Mouse (Mus musculus) natural killer cell, adult 2 months (primary cell): Measurements from ENCODE around the gene Muc3a.

Experiments
- DNase-seq, 2 experiments: peaks; one replicate each; pipeline ENCODE4 v3.0.0; 2022; ENCODE audit warnings: low spot score in 2 of 2

Muc3a gene

DNA sequence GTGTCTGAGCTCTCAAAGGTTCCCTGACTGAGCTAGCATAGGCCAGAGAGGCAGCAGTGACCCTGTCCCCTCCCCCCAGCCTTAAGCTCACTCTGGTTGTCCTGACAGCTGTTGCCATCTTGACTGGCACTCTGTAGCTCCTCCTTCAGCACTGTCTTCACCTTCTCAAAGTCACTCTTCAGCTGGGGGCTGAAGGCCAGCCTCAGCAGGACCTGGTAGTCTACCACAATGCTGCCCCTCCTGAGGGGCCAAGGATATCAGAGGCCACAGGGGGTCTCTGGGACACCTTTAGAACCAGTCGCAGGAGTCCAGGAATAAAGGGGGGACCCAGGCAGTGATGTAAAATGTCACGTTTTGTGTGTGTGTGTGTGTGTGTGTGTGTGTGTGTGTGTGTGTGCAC, at the start of gene Muc3a:
Gene Muc3a, minus strand, starts transcription at position 101 of the 400 bp plus-strand sequence.
- DNase-seq = no peak

DNA sequence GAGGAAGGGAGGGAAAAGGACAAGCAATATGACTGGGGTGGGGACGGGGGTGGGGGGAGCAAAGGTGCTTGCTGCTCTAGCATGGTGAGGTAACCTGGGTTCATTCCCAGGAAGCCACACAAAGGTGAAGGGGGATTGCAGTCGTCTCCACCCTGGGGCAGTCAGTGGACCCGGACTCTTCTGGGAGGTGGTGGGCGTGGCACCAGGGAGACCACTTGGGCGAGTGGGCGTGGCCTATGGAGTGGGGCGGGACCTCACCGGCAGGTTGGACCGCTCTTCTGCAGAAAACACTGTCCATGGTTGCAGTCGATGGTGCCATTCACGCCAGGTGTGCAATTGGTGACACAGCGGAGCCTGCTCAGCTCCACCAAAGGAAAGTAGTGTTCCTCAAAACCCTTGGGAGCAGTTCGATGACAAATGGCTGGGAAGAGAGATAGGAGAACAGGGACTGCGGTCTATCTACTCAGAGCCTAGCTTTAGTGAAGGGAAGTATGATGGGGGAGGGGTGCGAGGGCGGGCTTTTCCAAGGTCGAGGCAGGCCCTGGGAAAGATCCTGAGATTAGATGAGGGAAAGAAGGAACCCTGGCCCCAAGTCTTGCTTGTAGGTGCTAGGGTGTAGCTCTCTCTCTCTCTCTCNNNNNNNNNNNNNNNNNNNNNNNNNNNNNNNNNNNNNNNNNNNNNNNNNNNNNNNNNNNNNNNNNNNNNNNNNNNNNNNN, 917 bp downstream of the Muc3a start:
- DNase-seq = no peak

DNA sequence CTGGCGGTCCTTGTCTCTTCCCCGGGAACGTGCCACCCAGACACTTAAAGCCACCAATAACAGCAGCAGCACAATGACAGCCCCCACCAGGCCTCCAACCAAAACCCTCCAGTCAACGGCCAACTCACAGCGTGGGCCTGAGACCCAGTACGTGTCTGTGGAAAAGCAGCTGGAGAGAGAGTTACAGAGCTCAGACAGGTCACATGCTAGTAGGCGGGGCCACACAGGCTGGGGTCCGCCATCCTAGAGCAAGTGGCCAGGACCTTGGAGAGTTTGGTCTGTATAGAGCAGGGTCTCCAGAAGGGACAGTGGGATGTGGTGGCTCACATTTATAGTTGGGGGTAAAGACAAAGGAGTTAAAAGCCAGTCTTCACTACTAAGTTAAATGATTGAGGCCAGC, 1.5 kb downstream of the Muc3a start:
- DNase-seq = no peak

DNA sequence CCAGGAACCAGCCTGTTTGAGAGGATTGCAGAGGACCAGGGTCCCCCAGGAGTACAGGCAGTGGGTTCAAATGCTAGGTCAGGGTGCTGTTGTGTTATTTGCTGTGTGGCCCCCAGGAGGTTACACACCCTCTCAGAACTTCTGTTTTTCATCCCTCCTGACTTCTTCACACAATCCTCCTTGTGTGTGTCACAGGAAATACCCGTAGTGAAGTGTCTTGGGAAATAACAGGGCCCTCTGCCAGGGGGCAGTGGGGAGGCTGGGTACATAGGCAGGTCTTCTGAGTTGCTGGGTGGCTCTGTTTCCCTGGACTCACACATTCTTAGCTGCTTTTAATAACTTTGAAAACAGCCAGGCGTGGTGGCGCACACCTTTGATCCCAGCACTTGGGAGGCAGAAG, 6.9 kb downstream of the Muc3a start:
- DNase-seq = no peak

DNA sequence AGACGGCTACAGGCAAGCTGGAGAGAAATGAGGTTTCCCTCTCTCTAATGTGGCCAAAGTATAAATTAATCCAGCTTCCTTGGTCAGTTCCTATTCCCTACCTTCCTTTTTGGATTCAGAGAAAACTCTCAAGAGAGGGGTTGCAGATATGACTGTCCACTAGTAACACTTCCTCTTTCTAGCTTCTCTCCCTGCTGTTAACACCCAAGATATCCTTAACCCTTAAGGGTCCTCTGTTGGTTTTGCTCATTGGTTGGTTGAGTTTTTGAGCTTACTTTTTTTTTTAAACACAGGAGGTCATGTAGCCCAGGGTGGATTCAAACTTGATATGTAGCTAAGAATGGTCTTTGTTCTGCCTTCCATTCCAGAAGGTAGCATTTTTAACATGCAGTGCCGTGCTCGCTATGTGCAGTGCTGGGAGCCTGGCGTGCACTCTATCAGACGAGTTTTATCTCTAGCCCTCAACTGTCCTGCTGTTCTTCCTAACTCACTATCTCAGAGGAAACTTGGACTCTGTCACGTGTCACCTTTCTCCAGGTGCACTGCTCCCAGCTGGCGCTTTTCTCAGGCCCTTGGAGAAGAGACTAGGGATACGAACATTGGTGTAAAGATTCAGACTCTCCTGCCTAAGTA, 17.6 kb downstream of the Muc3a start:
- DNase-seq = no peak

DNA sequence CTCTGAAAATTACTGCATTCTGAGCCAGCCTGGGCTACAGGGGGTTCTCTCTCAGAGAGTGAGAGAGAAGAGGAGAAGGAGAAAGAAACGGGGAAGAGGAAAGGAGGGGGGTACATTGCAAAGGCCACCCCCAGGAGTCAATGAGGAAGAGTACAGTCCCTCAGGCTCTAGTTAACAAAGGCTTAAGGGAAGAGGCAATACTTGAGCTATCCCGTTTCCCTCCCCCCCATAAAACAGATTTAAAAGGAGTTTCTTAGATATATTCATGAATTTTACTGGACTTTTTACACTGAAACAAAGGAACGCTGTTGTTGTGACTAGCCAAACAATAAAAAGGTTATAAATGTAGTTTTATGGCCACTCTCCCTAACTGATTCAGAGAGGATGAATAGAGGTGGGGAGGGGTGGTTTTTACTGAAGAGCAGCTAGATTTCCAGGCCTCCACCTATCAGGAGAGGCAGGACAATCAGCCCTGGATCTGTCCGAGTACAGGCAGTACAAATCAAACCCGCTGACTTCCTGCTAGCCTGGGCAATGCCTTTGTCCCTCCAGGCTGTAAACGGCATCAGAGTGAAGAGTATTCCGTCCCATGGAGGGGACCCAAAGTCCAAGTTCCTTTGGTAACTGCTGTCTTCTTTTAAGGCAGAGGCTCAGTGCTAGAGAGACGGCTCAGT, 18.8 kb downstream of the Muc3a start:
- DNase-seq = no peak

DNA sequence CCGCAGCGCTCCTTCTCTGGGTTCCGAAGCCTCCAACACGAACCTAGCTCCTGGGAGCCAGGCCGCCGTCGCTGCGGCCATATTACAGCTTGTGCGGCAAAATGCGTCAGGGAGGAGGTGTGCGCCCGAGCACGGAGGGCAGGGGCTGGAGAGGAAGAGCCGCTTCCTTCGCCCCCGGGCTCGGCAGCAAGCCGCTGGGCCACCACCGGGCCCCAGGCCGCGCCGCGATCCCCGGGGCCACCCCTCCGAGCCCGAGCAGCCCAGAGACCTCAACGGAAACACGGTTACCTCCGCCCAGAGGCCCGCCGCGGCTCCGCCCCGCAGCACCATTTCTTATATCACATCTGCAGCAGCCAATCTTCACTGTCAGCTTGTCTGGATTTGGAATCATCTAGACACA, 22.9 kb downstream of the Muc3a start:
- DNase-seq = peak; percentile 24 to 39

DNA sequence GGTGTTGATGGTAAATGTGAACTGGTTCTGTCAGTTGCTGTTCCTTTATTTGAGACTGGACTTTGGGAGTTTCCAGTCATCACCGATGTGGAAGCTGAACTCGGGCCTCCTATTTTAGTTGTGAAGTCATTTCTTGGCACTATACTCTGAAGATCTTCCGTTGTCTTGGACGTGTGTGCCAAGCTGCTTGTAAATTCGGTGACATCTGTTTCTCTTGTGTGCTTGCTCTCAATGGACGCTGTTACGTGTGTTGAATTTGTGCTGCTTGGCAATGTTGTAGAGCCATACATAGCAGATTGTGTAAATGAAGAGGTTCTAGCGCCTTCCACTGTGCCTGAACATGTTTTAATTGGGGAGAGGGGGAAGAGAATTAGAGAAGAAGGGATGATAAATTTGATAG, 26.8 kb downstream of the Muc3a start:
- no peak for DNase-seq

DNA sequence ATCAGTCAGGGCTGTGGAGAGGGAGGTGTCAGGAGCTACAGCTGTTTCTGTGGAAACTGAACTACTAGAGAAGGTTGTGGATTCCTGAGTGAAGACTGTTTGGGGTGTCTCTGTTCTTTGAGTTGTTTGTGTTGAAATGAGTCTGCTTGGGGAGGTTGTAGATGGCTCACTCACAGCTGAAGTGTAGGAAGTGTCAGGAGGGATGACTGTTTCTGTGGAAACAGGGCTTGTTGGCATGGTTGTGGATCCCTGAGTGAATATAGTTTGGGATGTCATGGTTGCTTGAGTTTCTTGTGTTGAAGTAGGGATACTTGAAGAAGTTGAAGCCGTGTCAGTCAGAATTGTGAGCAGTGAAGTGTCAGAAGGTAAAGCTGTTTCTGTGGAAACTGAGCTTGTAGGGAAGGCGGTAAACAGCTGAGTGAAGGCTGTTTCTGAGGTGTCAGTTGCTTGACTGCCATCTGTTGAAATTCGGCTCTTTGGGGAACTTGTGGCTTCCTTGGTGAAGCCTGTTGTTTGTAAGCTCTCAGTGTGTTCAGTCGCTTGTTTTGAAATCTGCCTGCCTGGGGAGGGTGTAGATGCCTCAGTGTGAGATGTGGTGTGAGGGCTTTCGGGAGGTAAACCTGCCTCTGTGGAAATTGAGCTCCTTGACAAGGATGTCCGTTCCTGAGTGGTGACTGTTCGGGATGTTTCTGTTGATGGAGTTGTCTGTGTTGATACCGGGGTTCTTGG, 32.4 kb downstream of the Muc3a start:
- DNase-seq = peak; percentile 17 to 22

DNA sequence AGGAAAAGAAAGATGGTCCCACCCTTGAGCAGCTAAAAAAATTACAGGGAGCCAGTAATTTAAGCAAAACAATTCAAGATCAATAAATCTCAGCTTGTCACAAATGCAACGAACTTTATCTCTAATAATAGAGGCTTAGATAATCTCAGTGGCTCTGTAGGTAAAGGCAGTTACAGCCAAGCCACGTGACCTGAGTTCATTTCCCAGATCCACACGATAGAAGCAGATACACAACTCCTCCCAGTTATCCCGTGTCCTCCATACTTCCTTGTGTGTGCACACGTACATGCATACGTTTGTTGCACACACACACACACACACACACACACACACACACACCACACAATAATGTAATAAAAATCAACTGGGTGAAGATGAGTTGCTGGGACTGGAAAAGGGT, 38.2 kb downstream of the Muc3a start:
- no peak for DNase-seq

DNA sequence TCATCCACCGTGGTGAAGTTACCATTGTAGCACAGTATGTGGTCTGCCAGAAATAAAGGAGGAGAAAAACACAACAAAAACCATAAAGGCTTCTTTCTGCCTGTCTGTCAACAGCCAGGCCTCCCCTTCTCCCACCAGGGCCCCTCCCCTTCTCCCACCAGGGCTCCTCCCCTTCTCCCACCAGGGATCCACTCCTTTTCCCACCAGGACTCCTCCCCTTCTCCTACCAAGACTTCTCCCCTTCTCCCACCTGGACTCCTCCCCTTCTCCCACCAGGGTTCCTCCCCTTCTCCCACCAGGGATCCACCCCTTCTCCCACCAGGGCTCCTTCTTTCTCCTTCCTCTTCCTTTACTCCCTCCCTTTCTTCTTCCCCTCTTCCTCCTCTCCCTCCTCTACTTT, 39.6 kb downstream of the Muc3a start:
- DNase-seq = no peak

DNA sequence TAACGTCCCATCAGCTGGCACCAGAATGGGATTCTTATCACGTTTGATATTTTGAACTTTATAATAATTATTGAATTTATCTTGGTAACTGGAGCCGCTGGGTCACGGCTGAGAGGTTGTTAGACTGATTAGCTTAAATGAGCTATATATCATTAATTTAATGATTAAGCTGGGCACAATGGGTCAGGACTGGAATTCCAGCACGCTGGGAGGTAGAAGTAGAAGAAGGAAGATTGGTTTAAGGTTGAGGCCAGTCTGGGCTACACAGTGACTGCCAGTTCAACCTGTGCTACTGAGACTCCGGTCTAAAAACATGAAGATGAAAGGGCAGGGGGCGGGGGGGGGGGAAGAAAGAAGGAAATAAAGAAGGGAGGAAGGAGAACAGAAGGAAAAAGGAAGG, 40.7 kb downstream of the Muc3a start:
- no peak for DNase-seq

DNA sequence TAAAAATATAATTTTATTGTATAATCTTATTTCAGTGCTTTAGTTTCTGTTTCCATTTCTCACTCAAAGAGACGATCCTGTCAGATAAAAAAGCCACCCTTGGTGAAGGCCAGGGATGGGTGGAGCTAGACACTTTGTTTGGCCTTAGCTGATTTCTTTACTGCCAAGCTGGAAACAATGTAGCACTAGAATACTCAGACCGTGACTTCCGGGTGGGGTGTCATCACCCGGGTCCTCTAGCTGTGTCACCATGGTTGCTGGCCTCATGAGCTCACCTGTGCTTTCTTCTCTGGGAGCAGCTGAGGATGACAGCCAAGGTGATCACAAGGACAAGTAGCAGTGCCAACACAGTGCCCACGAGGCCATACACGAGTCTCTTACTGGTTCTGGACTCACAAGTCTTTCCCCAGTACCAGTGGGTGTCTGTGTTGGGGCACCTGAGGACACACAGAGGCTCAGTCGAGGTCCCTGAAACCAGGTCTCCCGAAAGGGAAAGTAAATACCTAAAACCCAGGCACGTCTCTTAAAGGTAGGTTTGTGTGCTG, 41.3 kb downstream of the Muc3a start:
- DNase-seq = peak; percentile 34 to 70

DNA sequence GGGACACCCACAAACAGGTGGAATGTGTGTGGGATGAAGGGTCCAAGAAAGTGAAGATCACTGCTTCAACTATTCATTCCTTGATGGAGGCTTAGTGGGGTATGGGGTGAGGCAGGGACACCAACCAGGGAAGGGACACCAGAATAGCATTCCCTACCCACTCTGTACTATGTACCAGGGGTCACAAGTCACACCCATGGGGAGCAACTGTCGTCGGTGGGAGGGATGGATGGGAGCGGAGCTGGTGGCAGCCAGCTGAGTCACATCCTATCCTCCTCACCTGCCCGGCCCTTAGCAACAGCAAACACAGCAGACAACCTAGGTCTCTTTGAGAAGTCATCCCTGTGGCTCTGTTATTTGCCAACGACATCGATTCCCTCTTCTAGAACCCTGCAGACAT, 44.6 kb downstream of the Muc3a start:
- no peak for DNase-seq

DNA sequence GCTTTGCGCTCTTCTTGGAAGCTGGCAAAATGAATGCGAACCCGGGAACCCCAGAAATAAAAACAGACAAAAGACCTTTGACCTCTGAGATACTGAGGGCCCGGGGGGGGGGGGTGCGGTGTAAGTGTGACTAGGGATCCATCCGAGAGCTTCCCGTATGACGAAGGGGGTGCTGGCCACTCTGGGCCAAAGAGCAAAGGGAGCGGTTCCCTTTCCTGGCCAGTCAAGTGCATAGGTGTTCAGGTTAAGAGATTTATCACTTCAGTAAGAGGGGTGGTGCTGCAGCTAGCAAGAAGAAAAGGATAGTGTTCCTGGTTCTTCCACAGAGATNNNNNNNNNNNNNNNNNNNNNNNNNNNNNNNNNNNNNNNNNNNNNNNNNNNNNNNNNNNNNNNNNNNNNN, 46.2 kb downstream of the Muc3a start:
- DNase-seq = no peak

DNA sequence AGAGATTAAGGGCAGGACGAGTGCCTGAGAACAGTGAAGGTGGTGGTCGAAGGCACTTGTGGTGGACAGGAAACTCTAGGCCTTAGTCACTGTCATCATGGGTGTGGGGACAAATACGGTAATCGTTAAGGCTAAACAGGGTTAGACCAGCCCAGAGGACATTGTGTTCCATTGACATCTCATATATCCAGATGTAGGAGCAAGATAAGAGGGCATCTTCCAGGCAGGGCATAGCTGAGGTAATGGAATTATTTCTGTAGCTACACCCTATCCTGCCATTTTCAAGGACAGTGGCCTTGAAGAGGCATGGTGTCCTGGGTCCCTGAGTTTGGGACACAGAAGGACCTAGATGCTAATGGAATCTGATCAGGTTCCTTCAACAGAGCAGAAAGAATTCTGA, 50.3 kb downstream of the Muc3a start:
- DNase-seq = no peak

DNA sequence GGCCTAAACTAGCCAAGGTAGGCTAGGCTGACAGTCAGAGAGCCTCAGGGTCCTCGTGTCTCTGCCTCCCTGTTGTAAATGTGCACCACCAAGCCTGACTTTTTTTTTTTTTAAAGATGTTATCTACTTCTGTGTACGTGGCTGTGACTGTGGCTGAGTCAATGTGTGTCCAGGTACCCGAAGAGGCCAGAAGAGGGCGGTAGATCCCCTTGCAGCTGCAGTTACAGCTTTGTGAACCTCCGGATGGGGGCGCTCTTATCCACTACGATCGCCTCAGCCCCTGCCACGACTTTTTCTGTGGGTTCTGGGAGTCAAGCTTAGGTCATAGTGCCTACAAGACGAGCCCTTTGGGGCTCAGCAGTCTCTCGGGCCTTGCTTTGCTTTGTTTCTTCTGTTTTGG, 52.7 kb downstream of the Muc3a start:
- peak; percentile 78 to 83 for DNase-seq
